Mouse (Mus musculus) urinary bladder, adult 18-20 months (tissue): Measurements from ENCODE around the gene Ect2.
A peak's percentile ranks its signal among the peaks of the same experiment; 100 is the strongest.

Experiments
- DNase-seq, 2 experiments: peaks; one replicate each; pipeline ENCODE4 v3.0.0; 2022; ENCODE audit warnings: low spot score in 2 of 2, mixed read lengths in 2 of 2

The Ect2 gene

DNA sequence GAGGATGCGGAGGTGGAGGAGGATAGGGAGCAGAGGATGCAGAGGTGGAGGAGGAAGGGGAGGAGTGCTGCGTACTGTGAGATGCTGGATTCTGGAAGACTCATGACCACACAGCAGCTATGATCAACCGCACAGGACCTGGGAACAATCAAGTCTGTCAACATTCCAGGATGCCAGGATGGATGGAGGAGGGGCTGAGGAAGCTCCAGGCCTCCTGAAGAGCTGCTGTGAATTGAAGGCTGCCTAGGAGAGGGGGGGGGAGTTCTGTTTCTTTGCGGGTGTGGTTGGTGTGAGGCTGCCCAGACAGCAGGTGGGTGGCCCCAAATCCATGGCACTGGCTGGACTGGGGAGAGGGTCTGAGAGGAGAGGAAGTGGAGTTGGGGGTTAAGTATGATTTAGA lies 5.2 kb upstream of the Ect2 start:
- DNase-seq = no peak

DNA sequence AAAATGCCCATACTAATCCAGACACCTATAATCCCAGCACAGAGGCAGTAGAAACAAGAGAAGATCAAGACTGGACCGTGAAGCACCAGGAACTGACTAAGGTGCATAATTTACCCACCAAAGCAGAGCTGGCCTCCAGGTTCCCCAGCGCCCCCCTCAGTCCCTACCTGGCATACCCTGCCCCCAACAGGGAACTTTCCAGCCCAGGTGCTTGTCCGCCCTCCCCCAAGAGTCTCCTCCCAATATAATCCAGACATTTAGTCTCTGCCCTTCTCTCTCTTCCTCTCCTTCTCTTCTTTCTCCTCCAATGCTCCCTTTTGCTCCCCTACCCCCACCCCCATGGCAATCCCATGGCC lies 2.9 kb upstream of the Ect2 start:
- no peak for DNase-seq

DNA sequence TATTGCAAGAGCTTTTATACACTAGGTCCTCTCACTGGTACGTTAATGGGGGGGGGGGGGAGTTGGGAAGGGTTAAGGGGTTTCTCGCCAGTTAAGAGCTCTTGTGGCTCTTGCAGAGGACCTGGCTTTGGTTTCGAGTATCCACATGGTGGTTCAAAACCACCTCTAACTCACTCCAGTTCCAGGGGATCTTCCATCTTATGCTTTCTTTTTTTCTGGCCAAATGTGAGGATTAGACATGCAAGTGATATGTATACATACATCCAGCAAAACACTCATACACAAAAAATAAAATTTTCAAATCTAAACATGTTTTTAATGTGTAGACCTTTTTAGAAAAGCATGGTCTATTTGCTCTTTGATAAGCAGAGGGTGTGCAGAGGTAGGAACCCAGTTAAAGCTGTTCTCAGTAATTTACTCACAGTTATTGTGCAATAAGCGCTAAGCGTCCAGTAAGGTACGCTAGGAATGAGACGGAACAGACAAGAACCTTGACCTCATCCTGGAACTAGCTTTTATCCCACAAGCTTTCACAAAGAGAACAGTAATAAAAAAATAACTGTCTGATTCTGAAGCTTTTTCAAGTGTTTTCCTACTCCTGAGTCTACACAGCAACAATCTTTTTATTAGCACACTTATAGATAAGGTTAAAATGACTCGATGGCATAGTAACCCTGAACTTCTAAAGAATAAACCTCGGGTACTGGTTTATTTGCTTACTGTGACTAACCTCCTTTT lies 2.3 kb upstream of the Ect2 start:
- DNase-seq = no peak

DNA sequence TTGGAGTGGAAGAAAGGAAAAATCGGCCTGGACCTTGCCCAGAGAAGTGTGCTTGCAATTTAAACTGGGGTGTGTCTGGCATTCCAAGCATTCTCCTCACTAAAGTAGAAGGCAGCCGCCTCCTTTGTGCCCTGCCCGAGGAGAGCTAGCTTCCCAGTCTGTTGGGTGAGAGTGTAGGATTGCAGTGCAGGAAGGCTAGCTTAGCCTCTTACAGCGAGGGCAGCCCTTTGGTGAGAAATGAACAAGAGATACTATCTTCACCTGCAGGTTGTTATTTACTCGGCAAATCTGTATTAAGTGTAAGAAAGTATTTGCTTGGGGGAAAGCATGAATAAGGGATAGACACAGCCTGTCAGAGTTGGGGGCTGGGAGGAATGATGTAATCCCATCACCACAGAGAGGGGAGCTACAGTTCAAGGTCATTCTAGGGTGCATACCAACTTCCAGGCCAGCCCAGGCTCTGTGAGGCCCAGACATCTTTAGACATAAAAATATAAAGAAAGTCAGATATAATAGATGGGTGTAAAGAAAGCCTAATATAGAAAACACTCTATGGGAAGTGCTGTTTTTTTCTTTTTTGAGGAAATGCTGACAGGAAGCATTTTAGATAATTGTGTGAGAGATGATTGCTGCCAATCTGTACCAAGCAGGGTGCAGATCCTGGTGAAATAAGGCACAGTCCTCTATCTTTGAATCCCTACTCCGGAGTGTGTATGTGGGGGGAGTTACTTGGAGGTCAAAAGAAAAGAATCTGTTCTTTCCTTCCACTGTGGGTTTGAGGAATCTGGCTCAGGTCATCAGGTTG lies 1.6 kb upstream of the Ect2 start:
- DNase-seq = peak; percentile 16 to 19

DNA sequence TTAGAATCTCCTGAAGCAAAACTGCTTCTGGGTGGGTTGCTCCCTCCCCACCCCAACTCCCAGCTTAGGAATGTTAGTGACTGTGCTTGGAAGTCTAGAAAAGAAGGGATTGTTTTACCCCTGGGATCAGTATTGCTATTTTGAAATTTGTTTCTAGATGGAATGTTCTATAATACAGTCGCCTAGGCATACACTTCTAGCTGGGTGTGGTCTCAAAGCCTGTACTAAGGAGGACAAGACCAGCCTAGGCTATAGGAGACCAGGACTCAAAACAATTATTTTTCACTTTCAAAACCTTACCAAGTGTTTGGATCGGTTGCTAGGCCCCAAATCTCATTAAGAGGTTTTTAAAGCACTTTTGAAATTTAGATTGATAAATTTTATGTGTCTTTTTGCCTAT lies 602 bp upstream of the Ect2 start:
- DNase-seq = no peak

DNA sequence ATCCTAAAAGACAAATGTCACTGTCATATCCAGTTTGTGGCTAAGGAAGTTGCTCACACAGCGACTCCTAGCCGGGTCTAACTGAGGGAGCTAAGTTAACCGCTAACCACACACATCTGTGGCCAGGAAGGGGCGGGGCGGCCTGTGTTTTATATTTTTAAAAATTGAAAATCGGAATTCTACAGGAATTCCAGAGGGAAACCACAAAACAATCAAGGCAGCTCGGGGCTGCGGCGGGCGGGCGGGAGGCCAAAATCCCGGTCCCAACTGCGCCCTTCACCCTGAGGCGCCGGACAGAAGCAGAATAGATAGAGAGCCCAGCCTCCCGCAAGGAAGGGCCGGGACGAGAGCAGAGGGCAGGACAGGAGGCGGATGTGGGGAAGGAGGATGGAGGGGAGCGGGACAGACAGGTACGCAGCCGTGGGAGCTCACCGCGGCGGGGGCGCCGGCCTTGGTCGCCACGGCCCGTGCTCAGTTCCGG lies 447 bp downstream of the Ect2 start:
- peak in 1 of 2 experiments; percentile 6 for DNase-seq

DNA sequence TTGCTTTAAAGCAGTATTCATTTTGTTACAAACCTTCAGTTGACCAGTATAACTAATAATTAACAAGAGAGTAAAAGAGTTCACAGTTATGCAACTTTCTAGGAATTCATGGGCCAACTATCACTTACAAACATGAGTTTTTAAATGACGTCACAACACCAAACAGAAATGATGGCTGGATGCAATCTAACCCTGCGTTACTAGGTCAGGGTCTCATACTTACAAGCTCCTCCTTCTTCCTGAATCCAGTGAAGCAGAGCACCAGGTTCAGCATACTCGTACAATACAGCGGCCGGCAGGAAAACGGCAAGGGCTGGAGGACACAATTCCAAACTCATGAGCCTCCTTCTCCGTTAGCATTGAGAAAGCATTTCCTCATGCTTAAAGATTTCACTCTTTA lies 7.9 kb downstream of the Ect2 start:
- no peak for DNase-seq

DNA sequence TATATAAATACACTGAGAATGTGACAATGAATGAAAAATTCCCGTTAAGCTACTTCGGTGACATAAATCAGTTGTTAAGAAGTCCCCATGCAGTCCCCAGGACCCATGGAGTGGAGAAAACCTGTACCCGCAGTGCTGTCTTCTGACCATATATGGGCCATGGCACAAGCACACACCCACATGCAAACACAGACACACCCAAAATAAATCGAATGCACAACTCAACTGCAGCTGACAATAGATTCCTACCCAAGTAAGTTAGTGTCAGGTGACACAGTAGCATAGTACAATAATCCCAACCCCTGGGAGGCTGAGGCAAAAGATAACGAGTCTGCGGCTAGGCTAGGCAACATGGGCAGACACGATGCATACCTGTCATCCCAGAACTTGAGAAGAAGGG lies 10.1 kb downstream of the Ect2 start:
- DNase-seq = no peak

DNA sequence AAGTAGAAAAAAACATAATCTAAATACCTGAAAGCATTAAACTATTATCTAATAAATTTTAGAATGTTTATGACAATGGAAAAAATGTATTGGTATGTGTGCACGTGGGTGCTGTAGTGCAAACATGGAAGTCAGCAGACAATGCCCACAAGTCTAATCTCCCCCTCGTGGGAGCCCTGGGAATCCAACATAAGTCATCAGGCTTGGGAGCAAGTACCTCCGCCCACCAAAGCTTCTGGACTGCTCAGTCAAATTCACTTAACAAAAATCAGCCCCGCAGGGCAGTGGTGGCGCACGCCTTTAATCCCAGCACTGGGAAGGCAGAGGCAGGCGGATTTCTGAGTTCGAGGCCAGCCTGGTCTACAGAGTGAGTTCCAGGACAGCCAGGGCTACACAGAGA lies 13.6 kb downstream of the Ect2 start:
- DNase-seq = no peak

DNA sequence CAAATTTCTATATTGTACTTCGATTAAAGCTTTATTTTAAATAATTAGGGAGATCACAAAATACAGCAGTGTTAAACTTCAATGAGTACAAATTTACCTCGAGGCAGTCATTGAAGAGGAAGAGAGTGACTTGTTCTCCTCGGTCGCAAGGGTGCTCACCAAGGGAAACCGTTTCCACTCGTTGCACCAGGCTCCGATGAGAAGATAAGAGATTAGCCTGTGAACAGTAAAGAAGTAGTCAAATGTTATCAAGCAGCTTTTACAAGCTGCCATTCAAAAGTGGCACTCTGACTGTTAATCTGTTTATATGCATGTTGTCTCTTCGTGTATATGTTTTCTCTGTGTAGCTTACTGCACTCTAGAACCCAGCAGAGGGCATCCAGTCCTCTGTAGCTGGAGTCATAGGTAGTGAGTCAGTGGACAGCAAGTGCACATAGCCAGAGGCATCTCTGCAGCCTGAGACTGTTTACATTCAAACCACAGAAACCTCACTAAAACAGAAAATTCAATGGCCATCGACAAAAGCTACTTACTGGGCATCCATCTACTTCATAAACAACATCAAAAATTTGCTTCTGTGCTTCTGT lies 31.7 kb downstream of the Ect2 start:
- no peak for DNase-seq

DNA sequence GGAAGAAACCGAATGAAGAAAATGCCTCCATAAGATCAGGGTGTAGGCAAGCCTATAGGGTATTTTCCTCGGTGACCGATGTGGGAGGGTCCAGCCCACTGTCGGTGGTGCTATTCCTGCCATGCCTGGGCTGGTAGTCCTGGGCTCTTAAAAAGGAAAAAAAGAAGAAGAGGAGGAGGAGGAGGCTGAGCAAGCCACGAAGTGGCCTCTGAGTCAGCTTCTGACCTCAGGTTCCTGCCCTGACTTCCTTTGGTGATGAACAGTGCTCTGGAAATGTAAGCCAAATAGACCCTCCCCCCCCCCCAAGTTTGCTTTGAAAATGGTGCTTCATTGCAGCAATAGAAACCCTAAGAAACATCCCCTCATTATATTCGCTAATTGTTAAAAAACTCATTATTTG lies 32.7 kb downstream of the Ect2 start:
- DNase-seq = no peak

DNA sequence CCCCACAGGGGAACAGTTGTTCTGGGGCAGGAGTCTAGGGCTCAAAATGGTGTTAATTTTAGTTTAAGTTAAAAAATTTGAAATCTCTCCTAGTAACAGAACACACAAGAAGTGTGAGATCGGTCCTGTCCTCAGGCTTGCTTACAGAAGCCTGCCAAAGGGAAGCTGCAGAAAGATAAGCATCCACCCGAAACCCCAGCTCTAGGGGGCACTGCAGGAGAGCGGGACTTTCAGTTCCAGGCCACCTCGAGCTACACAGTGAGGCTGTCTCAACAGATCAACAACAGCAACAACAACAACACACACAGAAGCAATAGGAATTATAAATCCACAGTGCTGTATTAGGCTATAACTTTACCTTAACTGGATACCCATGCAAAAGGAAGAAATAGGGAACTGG lies 35.5 kb downstream of the Ect2 start:
- no peak for DNase-seq

DNA sequence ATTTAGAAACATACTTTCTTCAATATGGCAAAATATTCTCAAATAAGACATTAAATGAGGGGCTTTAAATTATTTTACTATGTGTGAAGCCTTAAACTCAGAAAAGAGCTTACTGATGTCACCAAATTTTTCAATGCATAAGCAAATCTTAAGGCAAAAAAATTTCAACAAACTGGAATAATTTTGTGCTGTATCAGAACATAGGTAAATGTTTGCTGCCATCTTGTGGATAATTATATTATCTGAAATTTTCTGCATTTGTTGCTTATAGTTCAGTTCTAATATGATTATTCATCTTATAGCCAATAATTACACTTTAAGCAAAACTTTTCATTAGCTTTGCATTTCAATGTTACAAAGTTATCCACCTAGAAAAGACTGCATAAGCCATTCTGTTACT lies 42.8 kb downstream of the Ect2 start:
- no peak for DNase-seq

DNA sequence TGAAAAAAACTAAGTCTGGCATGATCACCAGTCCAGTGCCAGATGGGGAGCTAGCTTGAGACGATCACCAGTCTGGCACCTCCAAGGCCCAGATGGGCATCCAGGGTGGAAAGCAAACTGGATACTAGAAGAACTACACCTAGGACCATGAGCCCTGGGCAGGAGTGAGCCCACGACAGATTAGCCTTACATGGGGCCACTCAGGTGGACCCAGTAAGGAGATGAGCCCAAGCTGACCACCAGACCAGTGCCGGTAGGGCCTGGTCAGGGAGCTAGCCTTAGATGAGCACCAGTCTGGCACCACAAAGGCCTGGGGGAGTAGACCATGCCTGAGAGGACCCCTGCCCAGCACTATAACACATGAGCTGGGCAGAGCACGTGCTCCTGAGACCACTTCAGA lies 44.6 kb downstream of the Ect2 start:
- no peak for DNase-seq

DNA sequence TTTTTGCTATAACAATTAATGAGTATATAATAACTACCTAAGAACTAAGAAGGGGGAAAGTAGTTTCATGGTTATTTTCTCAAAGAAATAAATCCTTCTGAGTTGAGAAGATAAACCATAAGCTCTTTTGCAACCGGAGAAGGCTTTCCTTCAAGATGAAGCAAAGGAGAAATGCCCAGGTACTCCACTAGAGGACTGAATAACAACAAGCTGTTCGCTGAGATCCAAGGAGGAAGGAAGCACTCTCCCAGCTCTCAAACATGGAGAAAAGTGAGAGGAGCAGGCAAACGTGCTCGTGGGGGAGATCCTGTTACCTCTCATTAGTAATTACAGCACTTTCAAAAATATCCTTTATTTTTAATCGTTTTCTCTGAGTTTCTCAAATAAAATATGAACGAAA lies 46.5 kb downstream of the Ect2 start:
- DNase-seq = no peak

DNA sequence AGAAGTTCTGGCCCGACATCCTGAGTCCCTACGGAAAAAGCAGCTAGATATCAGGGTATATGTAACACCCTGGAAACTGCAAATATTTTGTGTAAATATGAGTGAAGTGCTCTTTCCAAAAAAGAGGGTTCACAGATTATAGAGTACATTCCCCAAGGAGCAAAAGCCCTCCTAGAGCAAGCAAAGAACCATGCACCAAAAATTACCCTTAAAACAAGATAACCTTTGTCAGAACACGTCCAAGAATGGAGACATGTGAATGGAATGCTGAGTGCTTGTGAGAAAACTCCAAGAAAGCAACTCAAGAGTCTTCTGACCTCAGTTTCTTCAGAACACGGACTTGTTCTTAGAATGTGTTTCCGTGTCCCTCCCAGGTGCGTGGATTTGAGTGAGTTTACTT lies 50.7 kb downstream of the Ect2 start:
- no peak for DNase-seq

DNA sequence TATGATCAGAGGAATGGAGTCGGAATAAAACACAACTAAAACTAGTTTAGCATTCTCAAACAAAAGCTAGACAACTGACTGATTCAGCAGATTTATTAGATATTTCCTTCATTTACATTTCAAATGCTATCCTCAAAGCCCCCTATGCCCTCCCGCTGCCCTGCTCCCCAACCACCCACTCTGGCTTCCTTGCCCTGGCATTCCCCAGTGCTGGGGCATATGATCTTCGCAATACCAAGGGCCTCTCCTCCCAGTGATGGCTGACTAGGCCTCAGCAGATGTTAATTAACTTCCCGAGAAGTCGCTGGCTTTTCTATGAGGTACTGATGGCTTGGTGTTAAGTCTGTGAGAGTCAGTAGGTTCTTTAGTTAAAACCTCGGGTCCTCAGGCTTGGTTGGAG lies 55.0 kb downstream of the Ect2 start:
- DNase-seq = no peak

DNA sequence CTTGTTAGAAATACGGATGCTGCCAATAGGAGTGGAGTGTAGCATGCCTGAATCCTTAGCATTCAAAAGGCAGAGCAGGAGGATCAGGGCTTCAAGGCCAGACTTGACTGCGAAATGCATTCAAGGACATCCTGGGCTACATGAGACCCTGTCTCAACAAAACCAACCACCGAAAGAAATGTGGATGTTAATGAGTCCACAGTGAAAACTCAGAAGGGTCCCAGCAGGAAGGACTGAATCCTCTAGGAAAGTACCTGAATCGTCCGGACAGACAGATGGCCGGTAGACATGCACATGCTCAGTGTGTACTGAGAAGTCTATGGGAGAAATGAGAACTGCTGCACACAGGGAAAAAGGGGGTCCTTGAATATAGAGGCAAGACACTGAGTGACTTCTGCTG lies 67.5 kb downstream of the Ect2 start:
- no peak for DNase-seq

DNA sequence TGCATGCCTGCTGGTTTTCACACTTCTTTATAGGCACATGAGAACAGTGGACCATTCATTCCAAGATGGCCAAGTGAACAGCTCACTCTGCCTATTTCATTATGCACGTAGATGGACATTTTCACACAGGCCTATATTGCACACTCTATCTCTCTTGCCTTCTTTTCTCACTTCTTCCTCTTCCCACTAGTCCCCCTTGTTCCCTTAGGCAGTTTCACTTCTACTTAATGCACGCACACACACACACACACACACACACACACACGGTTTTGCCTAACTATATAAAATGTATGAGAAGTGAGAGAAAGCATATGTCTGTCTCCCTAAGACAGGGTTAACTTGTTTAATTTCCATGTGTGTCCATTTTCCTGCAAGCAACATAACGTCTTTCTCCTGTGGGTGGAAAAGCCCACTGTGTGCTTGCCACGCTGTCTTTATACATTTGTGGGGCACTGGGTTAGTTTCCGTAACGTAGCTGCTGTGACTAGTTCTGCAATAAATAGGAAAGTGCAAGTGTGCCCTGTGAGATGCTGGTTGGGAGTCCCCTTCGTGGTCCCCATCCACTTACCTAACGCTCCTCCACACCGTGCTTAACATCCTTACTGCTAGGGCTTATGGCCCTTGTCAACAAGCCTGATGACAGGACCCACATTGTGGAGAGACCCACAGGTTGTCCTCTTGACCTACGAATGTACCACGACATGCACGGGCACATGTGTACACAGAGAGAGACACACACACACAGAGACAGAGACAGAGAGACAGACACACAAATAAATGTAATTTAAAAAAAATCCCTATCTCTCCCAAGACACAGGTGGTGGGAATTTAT lies 72.2 kb downstream of the Ect2 start:
- DNase-seq = no peak

DNA sequence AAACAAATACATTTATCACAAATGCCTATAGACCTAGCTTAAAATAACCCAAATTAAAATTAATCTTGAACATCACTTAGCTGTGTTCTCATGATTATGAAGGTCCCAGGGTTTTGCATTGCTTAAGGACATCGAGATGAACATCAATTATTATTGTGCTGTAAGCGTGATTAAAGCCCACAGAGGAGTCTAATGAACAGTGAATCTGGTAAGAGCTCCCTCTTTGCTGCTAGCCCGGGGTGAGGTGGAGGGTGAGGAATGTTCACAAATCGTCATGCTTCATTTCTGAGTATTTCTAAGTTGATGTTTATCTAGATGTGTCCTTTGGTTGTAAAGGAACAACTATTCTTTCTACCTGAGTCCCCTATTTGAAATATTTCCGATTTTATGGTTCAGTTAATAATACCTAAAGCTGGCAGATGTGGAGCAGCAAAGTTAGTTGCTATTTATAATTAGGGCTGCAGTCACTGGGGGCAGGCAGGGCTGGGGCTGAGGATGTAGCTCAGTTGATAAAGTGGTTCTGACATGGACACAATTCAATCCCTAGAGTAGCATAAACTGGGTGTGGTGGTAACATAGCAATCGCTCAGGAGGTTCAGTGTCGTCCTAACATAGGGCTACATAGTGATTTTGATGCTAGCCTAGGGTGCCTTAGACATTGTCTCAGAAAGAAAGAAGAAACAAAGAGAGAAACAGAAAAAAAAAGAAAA lies 73.5 kb downstream of the Ect2 start:
- no peak for DNase-seq

DNA sequence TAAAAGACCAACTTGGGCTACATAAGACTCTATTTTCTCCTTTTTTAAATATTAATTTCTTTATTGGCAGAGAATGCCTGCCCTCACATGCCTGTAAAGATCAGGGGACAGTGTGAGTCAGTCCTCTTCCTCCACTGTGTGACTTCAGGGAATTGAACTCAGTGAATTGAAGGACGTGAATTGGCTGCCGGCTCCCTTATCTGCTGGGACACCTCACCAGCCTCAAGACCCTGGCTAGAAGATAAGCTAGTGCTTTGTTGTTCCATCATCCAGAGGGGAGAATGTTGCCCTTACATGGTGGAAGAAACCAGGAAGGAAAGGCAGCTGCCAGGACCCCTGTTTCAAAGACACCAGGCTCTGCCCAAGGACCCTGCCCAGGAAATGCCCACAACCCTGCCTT lies 79.8 kb downstream of the Ect2 start:
- no peak for DNase-seq

DNA sequence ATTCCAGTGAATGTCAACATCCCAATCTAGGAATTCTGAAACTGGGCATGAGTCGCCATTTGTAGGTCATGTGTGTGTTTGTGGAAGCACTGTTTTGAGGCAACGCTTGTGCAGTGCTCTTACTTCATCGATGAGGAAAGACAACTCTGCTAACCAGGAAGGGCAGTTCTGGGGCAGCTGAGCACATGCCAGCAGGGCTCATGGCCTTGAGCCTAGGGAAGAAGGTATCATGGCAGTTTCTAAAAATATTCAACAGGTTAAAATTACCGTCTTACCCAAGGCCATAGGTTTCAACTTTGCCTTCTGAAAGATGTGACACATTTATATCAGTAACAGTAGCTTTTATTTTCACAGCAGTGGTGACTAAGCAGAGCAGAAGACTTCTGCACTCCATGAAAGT lies 82.0 kb downstream of the Ect2 start:
- no peak for DNase-seq
